Mouse (Mus musculus) myocyte (in vitro differentiated cells): ENCODE results near the gene Bcl3. TPM values are rescaled to one million over a fixed set of nuclear protein-coding genes. Genes with fewer than 3 reads are reported as not detected.
A peak's percentile ranks its signal among the peaks of the same experiment; 100 is the strongest.

ENCODE experiments used
- H3K27me3 ChIP-seq: one replicate; pipeline ENCODE4 v1.6.1; 2011; ENCODE audit not compliant: control insufficient read depth, insufficient read depth, insufficient read length
- H3K36me3 ChIP-seq: one replicate; pipeline ENCODE4 v1.6.1; 2011; ENCODE audit not compliant: control insufficient read depth, insufficient read depth
- H3K4me2 ChIP-seq: one replicate; pipeline ENCODE4 v1.6.1; 2011; ENCODE audit warnings: low read depth, control low read depth
- H3K4me3 ChIP-seq: one replicate; pipeline ENCODE4 v1.5.1; 2011; ENCODE audit warnings: mild to moderate bottlenecking, control low read depth, moderate library complexity
- H3K79me2 ChIP-seq: one replicate; pipeline ENCODE4 v1.6.1; 2011; ENCODE audit not compliant: control insufficient read depth, insufficient read depth
- H3ac ChIP-seq: one replicate; pipeline ENCODE4 v1.6.1; 2011; ENCODE audit not compliant: control insufficient read depth, insufficient read length
- CEBPB ChIP-seq: IDR thresholded peaks from 2 replicates; pipeline ENCODE4 v1.6.1; 2011; ENCODE audit warnings: mild to moderate bottlenecking, moderate library complexity; ENCODE audit not compliant: poor library complexity, insufficient read depth, severe bottlenecking
- E2F4 ChIP-seq: IDR thresholded peaks from one replicate; pipeline ENCODE4 v1.6.1; 2011; ENCODE audit warnings: mild to moderate bottlenecking, control low read depth, moderate library complexity; ENCODE audit not compliant: insufficient read depth
- MAX ChIP-seq: IDR thresholded peaks from one replicate; pipeline ENCODE4 v1.6.1; 2011; ENCODE audit warnings: low read depth, mild to moderate bottlenecking, control low read depth
- MYOD1 ChIP-seq, 3 experiments: IDR thresholded peaks; one replicate each; pipeline ENCODE4 v1.6.1; 2011; ENCODE audit warnings: control low read depth in 2 of 3, low read depth in 2 of 3, mild to moderate bottlenecking in 2 of 3, moderate library complexity in 1 of 3; ENCODE audit not compliant: insufficient read length in 2 of 3, control insufficient read depth in 1 of 3
- MYOG ChIP-seq, 3 experiments: IDR thresholded peaks; one replicate each; pipeline ENCODE4 v1.6.1; 2011; ENCODE audit warnings: control low read depth in 2 of 3, low read depth in 2 of 3, mild to moderate bottlenecking in 2 of 3; ENCODE audit not compliant: insufficient read length in 2 of 3, control insufficient read depth in 1 of 3, insufficient read depth in 1 of 3
- POLR2A ChIP-seq: IDR thresholded peaks from one replicate; pipeline ENCODE4 v1.6.1; 2011; ENCODE audit warnings: low read depth, mild to moderate bottlenecking, control low read depth, moderate library complexity; ENCODE audit not compliant: insufficient read length
- POLR2AphosphoS2 ChIP-seq: IDR thresholded peaks from one replicate; pipeline ENCODE4 v1.6.1; 2011; ENCODE audit warnings: low read depth, control low read depth; ENCODE audit not compliant: insufficient read length
- REST ChIP-seq: IDR thresholded peaks from one replicate; pipeline ENCODE4 v1.6.1; 2011; ENCODE audit warnings: mild to moderate bottlenecking, control low read depth, moderate library complexity; ENCODE audit not compliant: insufficient read depth, insufficient read length
- SRF ChIP-seq: IDR thresholded peaks from one replicate; pipeline ENCODE4 v1.6.1; 2011; ENCODE audit warnings: low read depth; ENCODE audit not compliant: control insufficient read depth, insufficient read length
- TCF12 ChIP-seq: IDR thresholded peaks from one replicate; pipeline ENCODE4 v1.6.1; 2011; ENCODE audit warnings: mild to moderate bottlenecking, control low read depth; ENCODE audit not compliant: poor library complexity, insufficient read depth, severe bottlenecking
- TCF3 ChIP-seq: IDR thresholded peaks from one replicate; pipeline ENCODE4 v1.6.1; 2011; ENCODE audit warnings: low read depth, control low read depth; ENCODE audit not compliant: insufficient read length
- USF1 ChIP-seq: IDR thresholded peaks from one replicate; pipeline ENCODE4 v1.6.1; 2011; ENCODE audit warnings: low read depth, mild to moderate bottlenecking, control low read depth, moderate library complexity
- polyA plus RNA-seq: library from polyadenylated mRNA; unstranded; fragments of >200 nt; fragmentation: generic; extraction: Trizol; gene quantifications from one replicate; pipeline ENCODE4 v1.2.1, GENCODE M21; 2012; ENCODE audit warnings: missing spikeins

Bcl3 gene
- polyA plus RNA-seq, 1 experiment: 19.2 TPM

- no peak overlapping the region for H3K4me3 ChIP-seq
- H3K4me2 ChIP-seq: no peak overlapping the region
- no peaks in the 10 kb centered on the region for H3K27me3 ChIP-seq
- no peaks in the 10 kb centered on the region for H3K36me3 ChIP-seq
- TF ChIP-seq TCF3 (no peak), CEBPB (no peak), MYOG (IDR thresholded peaks at IDR 0.05; ENCODE audit: control insufficient read depth in 1 of 3, insufficient read depth in 1 of 3, insufficient read length in 2 of 3, low read depth in 2 of 3) (no peak), MAX (no peak), E2F4 (no peak), TCF12 (no peak), SRF (no peak)
- H3K79me2 ChIP-seq: no peaks in the 10 kb centered on the region
- H3ac ChIP-seq: no peak overlapping the region
Observed at GRCm38 (mm10) chr7:19843561-19843960, 21.0 kb upstream of the Bcl3 start.

- H3ac ChIP-seq: no peak overlapping the region
- H3K79me2 ChIP-seq: no peaks in the 10 kb centered on the region
- no peaks in the 10 kb centered on the region for H3K36me3 ChIP-seq
- no peak overlapping the region for H3K4me3 ChIP-seq
- H3K27me3 ChIP-seq: no peaks in the 10 kb centered on the region
- no peak for TF ChIP-seq E2F4
- TF ChIP-seq TCF3: no peak
- H3K4me2 ChIP-seq: no peak overlapping the region
Observed at GRCm38 (mm10) chr7:19842885-19843504, 20.4 kb upstream of the Bcl3 start.

GRCm38 (mm10) chr7:19841686-19842413 lies 19.3 kb upstream of the Bcl3 start:
- no peaks in the 10 kb centered on the region for H3K79me2 ChIP-seq
- no peak for TF ChIP-seq MYOG (IDR thresholded peaks at IDR 0.05; ENCODE audit: control insufficient read depth in 1 of 3, insufficient read depth in 1 of 3, insufficient read length in 2 of 3, low read depth in 2 of 3)
- TF ChIP-seq SRF: no peak
- TF ChIP-seq MYOD1 (IDR thresholded peaks at IDR 0.05; ENCODE audit: control insufficient read depth in 1 of 3, insufficient read length in 2 of 3, low read depth in 2 of 3): no peak
- no peak for TF ChIP-seq REST
- no peak for TF ChIP-seq CEBPB
- no peak for TF ChIP-seq E2F4
- TF ChIP-seq MAX: no peak
- no peak for TF ChIP-seq TCF3
- no peak overlapping the region for H3K4me2 ChIP-seq
- no peak overlapping the region for H3ac ChIP-seq
- no peaks in the 10 kb centered on the region for H3K27me3 ChIP-seq
- H3K4me3 ChIP-seq: no peak overlapping the region
- H3K36me3 ChIP-seq: no peaks in the 10 kb centered on the region

GRCm38 (mm10) chr7:19840936-19841335 lies 18.4 kb upstream of the Bcl3 start:
- peak overlapping the region; percentile 44 for H3K4me2 ChIP-seq
- no peaks in the 10 kb centered on the region for H3K27me3 ChIP-seq
- H3K4me3 ChIP-seq: no peak overlapping the region
- no peaks in the 10 kb centered on the region for H3K79me2 ChIP-seq
- H3ac ChIP-seq: no peak overlapping the region
- no peak for TF ChIP-seq POLR2AphosphoS2
- TF ChIP-seq MYOG (IDR thresholded peaks at IDR 0.05; ENCODE audit: control insufficient read depth in 1 of 3, insufficient read depth in 1 of 3, insufficient read length in 2 of 3, low read depth in 2 of 3): no peak
- TF ChIP-seq USF1: no peak
- TF ChIP-seq MYOD1 (IDR thresholded peaks at IDR 0.05; ENCODE audit: control insufficient read depth in 1 of 3, insufficient read length in 2 of 3, low read depth in 2 of 3): no peak
- TF ChIP-seq CEBPB: no peak
- no peak for TF ChIP-seq TCF12
- no peak for TF ChIP-seq POLR2A
- no peak for TF ChIP-seq SRF
- TF ChIP-seq E2F4: no peak
- TF ChIP-seq MAX: no peak
- no peak for TF ChIP-seq REST
- TF ChIP-seq TCF3: no peak
- H3K36me3 ChIP-seq: no peaks in the 10 kb centered on the region

- TF ChIP-seq MYOG (IDR thresholded peaks at IDR 0.05; ENCODE audit: control insufficient read depth in 1 of 3, insufficient read depth in 1 of 3, insufficient read length in 2 of 3, low read depth in 2 of 3) (peak in 1 of 3 experiments; percentile 88), USF1 (no peak)
- Histone ChIP-seq H3K4me3 (no peak overlapping the region), H3K36me3 (no peaks in the 10 kb centered on the region), H3ac (no peak overlapping the region), H3K4me2 (peak overlapping the region; percentile 44), H3K27me3 (no peaks in the 10 kb centered on the region), H3K79me2 (no peaks in the 10 kb centered on the region)
Observed at GRCm38 (mm10) chr7:19840371-19840770, 17.8 kb upstream of the Bcl3 start.
